Mouse (Mus musculus): Measurements from ENCODE around the gene Pclo. TPM values are rescaled to one million over a fixed set of nuclear protein-coding genes. Genes with fewer than 3 reads are reported as not detected.

The Pclo gene
- polyA plus RNA-seq, 1 experiment from 2014 or later, result 22.0 TPM

DNA sequence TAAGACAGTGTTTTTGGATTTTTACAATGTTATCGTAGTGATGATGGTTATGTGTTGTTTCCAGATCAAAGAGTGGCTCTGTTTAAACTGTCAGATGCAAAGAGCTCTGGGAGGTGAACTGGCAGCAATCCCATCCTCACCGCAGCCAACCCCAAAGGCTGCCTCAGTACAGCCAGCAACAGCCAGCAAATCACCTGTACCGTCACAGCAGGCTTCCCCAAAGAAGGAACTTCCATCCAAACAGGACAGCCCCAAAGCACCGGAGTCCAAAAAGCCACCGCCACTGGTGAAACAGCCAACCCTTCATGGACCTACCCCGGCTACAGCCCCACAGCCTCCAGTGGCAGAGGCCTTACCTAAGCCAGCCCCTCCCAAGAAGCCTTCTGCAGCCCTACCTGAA is 24.6 kb downstream of the Pclo start:
- WGBS, result 85% methylated on average over 6 of the region's 6 CpGs
- Histone ChIP-seq H3K4me3 (replicated peaks; ENCODE audit: low read length) (no peak overlapping the region), H3K36me3 (replicated peaks; ENCODE audit: control insufficient read depth, insufficient read depth) (peaks cover 20% of the 10 kb centered on the region), H3K27me3 (ENCODE audit: control insufficient read depth, insufficient read depth, low read length) (no peaks in the 10 kb centered on the region), H3K4me2 (replicated peaks) (no peak overlapping the region), H3K9me3 (ENCODE audit: control insufficient read depth, low read length) (no peaks in the 10 kb centered on the region), H3K27ac (no peak overlapping the region), H3K9ac (no peak overlapping the region), H3K4me1 (replicated peaks; ENCODE audit: control insufficient read depth, insufficient read depth, low read length) (no peaks in the 10 kb centered on the region)
- no peak for ATAC-seq (ENCODE audit: low FRiP score)
- DNase-seq (ENCODE audit: low spot score), result no peak

DNA sequence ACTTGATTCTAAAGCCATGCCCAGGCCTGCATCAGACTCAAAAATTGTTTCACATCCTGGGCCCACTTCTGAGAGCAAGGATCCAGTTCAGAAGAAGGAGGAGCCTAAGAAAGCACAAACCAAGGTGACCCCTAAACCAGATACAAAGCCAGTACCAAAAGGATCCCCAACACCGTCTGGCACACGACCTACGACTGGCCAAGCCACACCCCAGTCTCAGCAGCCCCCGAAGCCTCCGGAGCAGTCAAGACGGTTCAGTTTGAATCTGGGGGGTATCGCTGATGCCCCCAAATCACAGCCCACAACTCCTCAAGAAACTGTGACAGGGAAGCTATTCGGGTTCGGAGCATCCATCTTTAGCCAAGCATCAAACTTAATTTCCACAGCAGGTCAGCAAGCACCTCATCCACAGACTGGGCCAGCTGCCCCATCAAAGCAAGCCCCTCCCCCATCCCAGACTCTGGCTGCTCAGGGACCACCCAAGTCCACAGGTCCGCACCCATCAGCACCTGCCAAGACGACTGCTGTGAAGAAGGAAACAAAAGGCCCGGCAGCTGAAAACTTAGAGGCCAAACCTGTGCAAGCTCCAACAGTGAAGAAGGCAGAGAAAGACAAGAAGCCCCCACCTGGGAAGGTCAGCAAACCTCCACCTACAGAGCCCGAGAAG is 25.4 kb downstream of the Pclo start:
- ATAC-seq (ENCODE audit: low FRiP score), result no peak
- Histone ChIP-seq H3K36me3 (replicated peaks; ENCODE audit: control insufficient read depth, insufficient read depth) (peaks cover 20% of the 10 kb centered on the region), H3K9me3 (ENCODE audit: control insufficient read depth, low read length) (no peaks in the 10 kb centered on the region), H3K27me3 (ENCODE audit: control insufficient read depth, insufficient read depth, low read length) (no peaks in the 10 kb centered on the region), H3K9ac (no peak overlapping the region), H3K4me3 (replicated peaks; ENCODE audit: low read length) (no peak overlapping the region), H3K4me1 (replicated peaks; ENCODE audit: control insufficient read depth, insufficient read depth, low read length) (no peaks in the 10 kb centered on the region), H3K27ac (no peak overlapping the region), H3K4me2 (replicated peaks) (no peak overlapping the region)
- DNase-seq (ENCODE audit: low spot score), result no peak
- WGBS, result 80% methylated on average over 13 of the region's 13 CpGs

DNA sequence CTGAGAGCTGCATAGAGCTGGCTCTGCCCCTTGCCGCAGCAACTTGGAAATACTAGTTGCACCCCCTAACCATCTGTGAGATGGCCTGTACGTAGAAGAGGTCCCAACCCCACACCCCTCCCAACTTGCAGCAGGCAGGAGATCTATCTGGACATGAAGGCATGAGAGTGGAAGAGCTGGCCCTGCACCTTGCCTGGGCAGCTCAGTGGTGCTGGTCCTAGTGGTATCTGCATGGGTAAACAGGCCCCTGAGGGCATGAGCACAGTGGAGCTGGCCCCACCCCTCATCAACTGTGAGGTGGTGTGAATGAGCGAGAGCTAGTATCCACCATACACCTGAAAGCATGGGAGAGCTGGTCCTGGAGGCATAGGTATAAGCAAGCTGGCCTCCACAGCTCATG is 60.9 kb downstream of the Pclo start:
- H3K9me3 ChIP-seq (ENCODE audit: control insufficient read depth, low read length), result no peaks in the 10 kb centered on the region
- no peak overlapping the region for H3K4me2 ChIP-seq (replicated peaks)
- H3K27me3 ChIP-seq (ENCODE audit: control insufficient read depth, insufficient read depth, low read length), result no peaks in the 10 kb centered on the region
- H3K4me1 ChIP-seq (replicated peaks; ENCODE audit: control insufficient read depth, insufficient read depth, low read length), result no peaks in the 10 kb centered on the region
- no peak for DNase-seq (ENCODE audit: low spot score)
- H3K27ac ChIP-seq, result no peak overlapping the region
- no peak overlapping the region for H3K9ac ChIP-seq
- no peaks in the 10 kb centered on the region for H3K36me3 ChIP-seq (replicated peaks; ENCODE audit: control insufficient read depth, insufficient read depth)
- H3K4me3 ChIP-seq (replicated peaks; ENCODE audit: low read length), result no peak overlapping the region
- 91% methylated on average over 3 of the region's 3 CpGs for WGBS
- no peak for ATAC-seq (ENCODE audit: low FRiP score)

DNA sequence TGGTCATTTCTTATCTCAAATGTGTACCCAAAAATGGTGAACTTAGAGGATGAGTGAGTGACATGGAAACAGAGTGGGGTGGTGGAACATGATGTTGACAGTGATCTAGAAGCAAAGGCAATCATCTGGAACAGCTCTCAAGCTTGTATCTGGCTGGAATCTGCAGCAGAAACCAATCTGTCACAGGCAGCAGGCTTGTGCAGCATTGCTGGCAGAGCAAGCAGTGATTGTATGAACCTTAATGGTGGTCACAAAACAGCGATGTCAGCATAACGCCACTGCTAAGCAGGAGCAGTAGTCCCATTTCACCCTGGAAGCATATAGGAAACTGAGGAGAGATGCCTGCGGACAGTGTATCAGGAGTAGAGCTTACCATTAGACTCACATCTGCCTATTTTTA is 76.8 kb downstream of the Pclo start:
- no peak overlapping the region for H3K4me2 ChIP-seq (replicated peaks)
- H3K27me3 ChIP-seq (ENCODE audit: control insufficient read depth, insufficient read depth, low read length), result no peaks in the 10 kb centered on the region
- DNase-seq (ENCODE audit: low spot score) (no peak), ATAC-seq (ENCODE audit: low FRiP score) (no peak; the same call in 1 of the 2 replicates)
- 70% methylated on average over 3 of the region's 3 CpGs for WGBS
- H3K36me3 ChIP-seq (replicated peaks; ENCODE audit: control insufficient read depth, insufficient read depth), result no peaks in the 10 kb centered on the region
- no peaks in the 10 kb centered on the region for H3K9me3 ChIP-seq (ENCODE audit: control insufficient read depth, low read length)
- no peak overlapping the region for H3K27ac ChIP-seq
- no peak overlapping the region for H3K4me3 ChIP-seq (replicated peaks; ENCODE audit: low read length)
- H3K9ac ChIP-seq, result no peak overlapping the region
- H3K4me1 ChIP-seq (replicated peaks; ENCODE audit: control insufficient read depth, insufficient read depth, low read length), result no peaks in the 10 kb centered on the region

DNA sequence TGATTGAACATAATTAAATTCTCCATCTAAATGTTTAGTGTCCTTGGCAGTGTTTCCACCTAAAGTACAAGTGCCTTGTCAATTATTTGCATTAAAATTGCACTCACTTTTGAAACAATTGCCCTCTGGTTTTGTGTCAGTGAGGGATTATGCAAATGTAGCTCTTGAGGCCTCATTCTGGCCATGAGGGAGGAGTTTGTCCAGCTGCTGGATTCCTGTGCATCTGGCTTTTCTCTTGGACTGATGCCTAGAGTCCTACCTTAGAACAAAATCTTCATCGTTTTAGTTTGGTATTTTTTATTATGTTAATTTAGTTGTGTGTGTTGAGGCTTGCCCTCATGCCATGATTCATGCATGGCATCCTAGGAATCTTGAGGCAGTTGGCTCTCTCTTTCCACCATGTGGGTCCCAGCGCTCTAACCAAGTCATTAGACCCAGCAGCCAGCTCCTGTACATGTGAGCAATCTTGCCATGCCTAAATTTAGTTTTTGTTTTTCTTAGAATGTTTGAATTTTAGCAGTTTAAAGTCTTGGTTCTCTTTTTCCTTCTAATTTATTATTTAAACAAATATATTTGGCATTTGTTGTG is 80.8 kb downstream of the Pclo start:
- WGBS, result 65% methylated on average over 2 of the region's 2 CpGs
- no peak; the same call in 1 of the 2 replicates for ATAC-seq (ENCODE audit: low FRiP score)

DNA sequence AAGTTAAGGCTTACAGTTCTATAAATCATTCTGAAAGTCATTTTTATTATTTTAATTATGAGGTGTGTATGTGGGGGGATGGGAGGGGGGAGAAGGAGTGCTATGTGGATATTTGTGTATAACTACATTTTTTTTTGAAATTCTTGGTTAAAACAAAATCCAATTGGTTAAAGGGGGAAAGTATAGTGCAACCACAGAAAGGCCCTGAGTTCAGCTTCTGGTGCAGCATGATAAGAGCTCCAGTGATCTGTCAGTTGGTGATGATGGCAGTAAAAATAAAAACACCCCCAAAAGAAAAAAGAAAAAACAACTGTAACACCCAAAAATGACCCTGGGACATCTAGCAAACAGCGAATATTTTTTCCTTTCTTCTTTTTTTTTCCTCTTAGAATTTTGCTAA is 93.6 kb downstream of the Pclo start:
- no peaks in the 10 kb centered on the region for H3K27me3 ChIP-seq (ENCODE audit: control insufficient read depth, insufficient read depth, low read length)
- DNase-seq (ENCODE audit: low spot score) (no peak), ATAC-seq (ENCODE audit: low FRiP score) (no peak)
- no peak overlapping the region for H3K4me2 ChIP-seq (replicated peaks)
- H3K4me3 ChIP-seq (replicated peaks; ENCODE audit: low read length), result no peak overlapping the region
- 79% methylated on average over 1 of the region's 1 CpGs for WGBS
- H3K9me3 ChIP-seq (ENCODE audit: control insufficient read depth, low read length), result no peaks in the 10 kb centered on the region
- no peak overlapping the region for H3K9ac ChIP-seq
- no peak overlapping the region for H3K27ac ChIP-seq
- H3K4me1 ChIP-seq (replicated peaks; ENCODE audit: control insufficient read depth, insufficient read depth, low read length), result no peaks in the 10 kb centered on the region
- H3K36me3 ChIP-seq (replicated peaks; ENCODE audit: control insufficient read depth, insufficient read depth), result no peaks in the 10 kb centered on the region

More for the DNA sequence above, 80.8 kb downstream of the Pclo start:
- no peaks in the 10 kb centered on the region for H3K27me3 ChIP-seq (ENCODE audit: control insufficient read depth, insufficient read depth, low read length)
- H3K9me3 ChIP-seq (ENCODE audit: control insufficient read depth, low read length), result no peaks in the 10 kb centered on the region
- H3K4me3 ChIP-seq (replicated peaks; ENCODE audit: low read length), result no peak overlapping the region
- no peak for DNase-seq (ENCODE audit: low spot score)
- H3K27ac ChIP-seq, result no peak overlapping the region
- no peak overlapping the region for H3K9ac ChIP-seq
- no peaks in the 10 kb centered on the region for H3K36me3 ChIP-seq (replicated peaks; ENCODE audit: control insufficient read depth, insufficient read depth)
- H3K4me1 ChIP-seq (replicated peaks; ENCODE audit: control insufficient read depth, insufficient read depth, low read length), result no peaks in the 10 kb centered on the region
- no peak overlapping the region for H3K4me2 ChIP-seq (replicated peaks)

DNA sequence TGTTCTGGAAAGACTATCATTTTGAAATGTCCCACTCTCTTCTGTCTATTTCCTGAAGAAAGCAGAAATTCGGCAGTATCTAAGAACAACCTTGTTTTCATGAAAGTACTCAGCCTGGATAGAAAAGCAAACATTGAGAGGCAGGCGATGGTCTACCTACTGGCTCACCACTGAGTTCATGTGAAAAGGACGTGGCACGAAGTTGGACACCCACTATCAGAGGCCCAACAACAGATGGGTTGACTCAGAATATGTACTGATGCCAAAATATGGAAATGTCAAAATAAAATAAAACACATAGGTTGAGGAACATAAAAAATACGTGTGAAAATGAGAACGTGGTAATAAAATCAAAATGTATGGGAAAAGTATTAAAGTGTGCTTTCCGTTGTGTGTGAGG is 106.4 kb downstream of the Pclo start:
- WGBS, result 94% methylated on average over 7 of the region's 7 CpGs
- H3K9ac ChIP-seq, result no peak overlapping the region
- no peak overlapping the region for H3K4me2 ChIP-seq (replicated peaks)
- no peaks in the 10 kb centered on the region for H3K27me3 ChIP-seq (ENCODE audit: control insufficient read depth, insufficient read depth, low read length)
- H3K27ac ChIP-seq, result no peak overlapping the region
- no peaks in the 10 kb centered on the region for H3K36me3 ChIP-seq (replicated peaks; ENCODE audit: control insufficient read depth, insufficient read depth)
- DNase-seq (ENCODE audit: low spot score), result no peak
- ATAC-seq (ENCODE audit: low FRiP score), result no peak
- no peaks in the 10 kb centered on the region for H3K4me1 ChIP-seq (replicated peaks; ENCODE audit: control insufficient read depth, insufficient read depth, low read length)
- H3K4me3 ChIP-seq (replicated peaks; ENCODE audit: low read length), result no peak overlapping the region
- no peaks in the 10 kb centered on the region for H3K9me3 ChIP-seq (ENCODE audit: control insufficient read depth, low read length)

DNA sequence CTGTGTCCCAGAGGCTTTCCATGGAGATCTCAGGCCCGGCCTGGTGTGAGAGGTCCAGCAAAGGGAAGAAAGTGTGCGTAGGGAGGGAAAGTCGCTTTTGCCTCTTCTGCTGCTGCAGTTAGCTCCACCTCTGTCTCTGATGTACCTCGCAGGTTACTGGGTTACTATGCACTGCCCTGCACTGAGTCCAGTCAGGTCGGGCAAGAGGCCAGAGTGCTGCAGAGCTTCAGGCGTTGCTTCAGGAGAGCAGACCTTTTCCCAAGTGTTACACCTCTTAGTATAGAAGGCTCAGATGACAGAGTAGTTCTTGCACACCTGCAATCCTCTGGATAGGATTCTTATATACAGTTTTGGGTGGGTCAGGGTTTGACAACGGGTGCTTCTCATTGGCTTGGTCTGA is 108.6 kb downstream of the Pclo start:
- H3K27me3 ChIP-seq (ENCODE audit: control insufficient read depth, insufficient read depth, low read length), result no peaks in the 10 kb centered on the region
- no peak overlapping the region for H3K4me2 ChIP-seq (replicated peaks)
- no peak overlapping the region for H3K9ac ChIP-seq
- H3K9me3 ChIP-seq (ENCODE audit: control insufficient read depth, low read length), result no peaks in the 10 kb centered on the region
- 79% methylated on average over 7 of the region's 7 CpGs for WGBS
- no peaks in the 10 kb centered on the region for H3K36me3 ChIP-seq (replicated peaks; ENCODE audit: control insufficient read depth, insufficient read depth)
- DNase-seq (ENCODE audit: low spot score) (no peak), ATAC-seq (ENCODE audit: low FRiP score) (no peak)
- no peaks in the 10 kb centered on the region for H3K4me1 ChIP-seq (replicated peaks; ENCODE audit: control insufficient read depth, insufficient read depth, low read length)
- H3K4me3 ChIP-seq (replicated peaks; ENCODE audit: low read length), result no peak overlapping the region
- H3K27ac ChIP-seq, result no peak overlapping the region

DNA sequence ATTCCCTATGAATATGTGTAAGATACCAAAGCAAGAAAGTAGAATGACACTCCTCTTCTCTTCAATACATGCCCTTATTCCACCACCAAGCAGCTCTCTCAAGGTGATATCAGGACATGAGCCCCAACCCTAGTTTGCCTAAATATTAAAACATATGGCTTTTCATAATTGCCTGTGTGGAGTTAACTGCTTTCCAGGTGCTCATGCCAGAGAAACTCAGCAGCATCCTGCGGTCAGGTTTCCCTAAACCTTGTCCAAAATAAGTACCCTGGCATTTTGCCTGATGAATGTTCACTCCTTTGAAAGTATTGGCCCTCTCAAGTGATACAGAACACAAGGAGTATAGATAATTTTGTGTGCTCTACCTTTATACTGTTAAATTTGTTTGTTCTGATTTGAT is 126.5 kb downstream of the Pclo start:
- H3K4me3 ChIP-seq (replicated peaks; ENCODE audit: low read length), result no peak overlapping the region
- no peaks in the 10 kb centered on the region for H3K27me3 ChIP-seq (ENCODE audit: control insufficient read depth, insufficient read depth, low read length)
- WGBS, result 88% methylated on average over 1 of the region's 1 CpGs
- DNase-seq (ENCODE audit: low spot score) (no peak), ATAC-seq (ENCODE audit: low FRiP score) (no peak)
- H3K27ac ChIP-seq, result no peak overlapping the region
- no peaks in the 10 kb centered on the region for H3K4me1 ChIP-seq (replicated peaks; ENCODE audit: control insufficient read depth, insufficient read depth, low read length)
- H3K9ac ChIP-seq, result no peak overlapping the region
- no peak overlapping the region for H3K4me2 ChIP-seq (replicated peaks)
- no peaks in the 10 kb centered on the region for H3K36me3 ChIP-seq (replicated peaks; ENCODE audit: control insufficient read depth, insufficient read depth)
- 0 out of 2 replicates have a peak, but pooled peaks cover 3% of the 10 kb centered on the region for H3K9me3 ChIP-seq (ENCODE audit: control insufficient read depth, low read length)

DNA sequence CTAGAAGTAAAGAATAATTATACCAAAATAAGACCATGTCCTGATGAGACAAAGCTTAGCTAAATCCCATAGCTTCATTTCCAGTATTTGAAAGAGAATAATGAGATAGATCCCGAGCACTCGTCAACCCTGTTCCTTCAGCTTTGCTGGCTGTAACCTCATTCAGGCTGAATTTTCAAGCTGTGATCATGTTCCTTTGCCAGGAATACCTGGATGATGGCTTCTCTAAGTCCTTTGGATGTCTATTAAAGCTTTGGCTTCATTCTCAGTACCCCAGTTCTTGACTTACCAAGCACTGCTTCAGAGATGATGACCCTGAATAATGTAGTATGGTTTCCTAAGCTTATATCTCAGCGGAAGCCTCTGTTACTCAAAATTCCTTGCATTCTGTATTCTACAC is 131.1 kb downstream of the Pclo start:
- no peaks in the 10 kb centered on the region for H3K4me1 ChIP-seq (replicated peaks; ENCODE audit: control insufficient read depth, insufficient read depth, low read length)
- WGBS, result 86% methylated on average over 3 of the region's 3 CpGs
- no peaks in the 10 kb centered on the region for H3K36me3 ChIP-seq (replicated peaks; ENCODE audit: control insufficient read depth, insufficient read depth)
- H3K27me3 ChIP-seq (ENCODE audit: control insufficient read depth, insufficient read depth, low read length), result no peaks in the 10 kb centered on the region
- no peak overlapping the region for H3K9ac ChIP-seq
- no peak overlapping the region for H3K4me3 ChIP-seq (replicated peaks; ENCODE audit: low read length)
- no peak overlapping the region for H3K27ac ChIP-seq
- no peak for DNase-seq (ENCODE audit: low spot score)
- H3K4me2 ChIP-seq (replicated peaks), result no peak overlapping the region
- no peaks in the 10 kb centered on the region for H3K9me3 ChIP-seq (ENCODE audit: control insufficient read depth, low read length)
- no peak for ATAC-seq (ENCODE audit: low FRiP score)

Data from hindbrain, embryonic 14.5 days (tissue).